Mouse (Mus musculus) cerebellum, adult 18-20 months (tissue): Measurements from ENCODE around the gene Ttf1.
"Not testable (repeated sequence)": the region's sequence is repeated elsewhere in the genome, so short reads cannot be mapped to it uniquely, and the experiment has no call there.

ENCODE experiments used
- DNase-seq, 2 experiments: peaks; one replicate each; pipeline ENCODE4 v3.0.0; 2021

The Ttf1 gene

DNA sequence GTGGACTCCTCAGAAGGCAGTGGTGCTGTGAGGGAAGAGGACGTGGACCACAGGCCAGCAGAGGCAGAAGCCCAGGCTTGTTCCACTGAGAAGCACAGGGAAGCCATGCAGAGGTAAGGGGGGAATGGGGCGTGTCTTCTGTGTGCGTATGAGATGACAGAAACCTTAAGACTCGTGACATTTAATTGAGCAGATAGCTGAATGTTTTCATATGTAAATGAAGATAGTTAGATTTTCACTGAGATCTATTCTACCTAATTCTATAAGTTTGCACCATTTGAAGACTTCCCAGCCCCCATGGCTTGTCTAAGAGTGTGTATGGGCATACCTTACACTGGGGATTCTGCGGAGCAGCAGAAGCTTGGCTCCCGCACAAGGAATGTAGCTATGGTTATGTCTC lies 5.7 kb downstream of the Ttf1 start:
- no peak for DNase-seq

GRCm38 (mm10) chr2:29066410-29066809 lies 6.3 kb downstream of the Ttf1 start:
- peak; percentile 17 to 18 for DNase-seq

DNA sequence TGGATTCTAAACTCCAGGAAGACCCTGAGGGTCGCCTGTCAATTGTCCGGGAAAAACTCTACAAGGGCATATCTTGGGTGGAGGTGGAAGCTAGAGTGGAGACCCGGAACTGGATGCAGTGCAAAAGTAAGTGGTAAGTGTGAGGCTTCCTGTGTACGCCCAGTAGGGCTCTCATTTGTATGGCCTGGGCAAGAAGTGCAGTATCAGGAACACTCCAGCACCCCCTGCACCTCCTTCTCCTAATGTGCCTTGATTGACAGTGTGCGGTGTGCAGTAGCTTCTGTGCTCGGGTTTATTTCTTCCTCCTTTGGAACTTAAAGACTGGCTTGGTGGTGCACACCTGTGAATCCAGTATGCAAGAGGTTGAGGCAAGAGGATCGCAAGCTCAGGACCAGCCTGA lies 14.6 kb downstream of the Ttf1 start:
- no peak for DNase-seq

DNA sequence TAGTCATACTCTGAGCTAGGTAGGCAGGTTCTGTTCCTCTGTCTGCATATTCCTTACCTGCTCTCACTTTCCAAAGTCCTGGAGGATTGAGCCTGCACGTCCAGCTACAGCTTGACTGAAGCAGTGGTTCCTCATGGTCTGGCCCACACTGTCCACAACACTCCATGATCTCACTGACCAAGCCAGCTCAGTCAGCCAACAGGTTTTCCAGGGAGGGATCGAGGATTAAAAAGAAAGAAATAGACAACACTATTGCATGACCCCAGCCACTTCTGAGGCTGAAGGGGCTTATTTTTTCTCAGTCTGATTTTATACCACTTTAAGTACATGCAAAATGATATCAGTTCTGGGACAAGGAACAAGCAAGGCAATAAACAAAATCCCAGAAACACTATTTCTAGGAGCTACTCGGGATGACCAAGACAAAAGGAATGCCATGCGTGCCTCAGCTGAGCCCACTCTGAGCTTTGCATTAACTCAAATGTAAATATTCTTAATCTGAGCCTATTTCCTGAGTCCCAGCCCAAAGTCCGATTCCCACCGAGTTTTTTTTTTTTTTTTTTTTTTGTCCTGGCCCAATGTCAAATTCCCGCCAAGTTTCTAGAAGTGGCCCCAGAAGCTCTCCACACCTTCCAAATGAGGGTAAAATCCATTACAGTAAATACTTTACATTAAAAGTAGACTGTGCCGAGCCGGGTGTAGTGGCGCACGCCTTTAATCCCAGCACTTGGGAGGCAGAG lies 15.4 kb downstream of the Ttf1 start:
- no peak for DNase-seq

GRCm38 (mm10) chr2:29076226-29076625 lies 16.2 kb downstream of the Ttf1 start:
- DNase-seq = no peak

GRCm38 (mm10) chr2:29081965-29082364 lies 21.9 kb downstream of the Ttf1 start:
- no peak for DNase-seq

GRCm38 (mm10) chr2:29086026-29086425 lies 26.0 kb downstream of the Ttf1 start:
- DNase-seq = no peak

DNA sequence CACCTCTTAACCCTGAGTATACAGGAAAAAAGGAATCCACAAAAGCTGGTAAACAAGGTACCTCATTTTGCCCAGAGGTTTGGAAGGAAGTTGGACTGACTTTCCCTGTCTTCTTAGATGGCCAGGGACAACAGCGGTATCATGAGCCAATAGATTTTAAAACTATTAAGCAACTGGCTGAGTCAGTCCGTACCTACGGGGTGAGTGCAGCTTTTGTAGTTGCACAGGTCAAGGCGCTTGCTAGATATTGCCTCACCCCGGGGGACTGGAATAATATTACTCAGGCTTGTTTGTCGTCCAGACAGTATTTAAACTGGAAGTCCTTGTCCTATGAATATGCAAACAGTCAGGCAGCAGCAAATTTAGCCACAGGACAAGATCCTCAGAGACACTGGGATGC lies 29.2 kb downstream of the Ttf1 start:
- not testable (repeated sequence) for DNase-seq

DNA sequence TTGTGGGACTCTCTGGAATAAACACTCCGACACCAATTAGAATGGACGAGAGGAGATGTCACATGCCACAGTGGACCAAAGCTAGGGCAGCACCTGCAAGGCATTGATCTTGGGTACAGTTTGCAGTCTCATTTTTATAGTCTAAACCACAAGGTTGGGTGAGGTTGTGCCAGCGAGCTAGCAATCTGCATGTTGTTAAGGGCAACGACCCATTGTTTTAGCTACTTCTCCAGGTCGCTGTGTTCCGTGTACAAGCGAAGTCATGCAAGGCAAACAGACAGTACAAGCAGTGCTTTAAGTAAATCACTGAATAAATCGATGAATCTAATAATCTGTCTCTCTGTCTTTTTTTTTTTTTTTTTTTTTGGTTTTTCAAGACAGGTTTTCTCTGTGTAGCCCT lies 35.6 kb downstream of the Ttf1 start:
- no peak for DNase-seq

DNA sequence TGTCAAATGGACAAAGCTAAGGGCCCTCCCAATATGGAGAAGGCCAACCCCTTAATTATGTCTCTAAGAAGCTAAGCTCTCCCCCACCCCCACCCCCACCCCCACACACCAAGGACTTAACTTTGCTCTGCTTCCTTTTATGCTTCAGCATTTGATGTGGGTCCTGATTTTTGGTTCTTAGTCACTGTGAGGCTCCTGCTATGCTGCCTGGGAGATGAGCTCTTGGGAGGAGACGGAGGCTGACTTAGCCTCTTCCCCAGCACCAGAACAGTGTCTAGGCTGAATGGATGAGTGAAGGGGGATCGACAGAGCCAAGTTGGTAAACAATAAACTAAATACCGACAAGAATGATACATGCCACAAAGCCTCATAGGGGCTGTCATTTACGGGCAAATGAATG lies 36.7 kb downstream of the Ttf1 start:
- DNase-seq = no peak

GRCm38 (mm10) chr2:29097465-29097864 lies 37.4 kb downstream of the Ttf1 start:
- no peak for DNase-seq

- DNase-seq = not testable (repeated sequence)
Observed at GRCm38 (mm10) chr2:29097955-29098354, 37.9 kb downstream of the Ttf1 start.

- no peak for DNase-seq
Observed at GRCm38 (mm10) chr2:29098786-29099185, 38.7 kb downstream of the Ttf1 start.

DNA sequence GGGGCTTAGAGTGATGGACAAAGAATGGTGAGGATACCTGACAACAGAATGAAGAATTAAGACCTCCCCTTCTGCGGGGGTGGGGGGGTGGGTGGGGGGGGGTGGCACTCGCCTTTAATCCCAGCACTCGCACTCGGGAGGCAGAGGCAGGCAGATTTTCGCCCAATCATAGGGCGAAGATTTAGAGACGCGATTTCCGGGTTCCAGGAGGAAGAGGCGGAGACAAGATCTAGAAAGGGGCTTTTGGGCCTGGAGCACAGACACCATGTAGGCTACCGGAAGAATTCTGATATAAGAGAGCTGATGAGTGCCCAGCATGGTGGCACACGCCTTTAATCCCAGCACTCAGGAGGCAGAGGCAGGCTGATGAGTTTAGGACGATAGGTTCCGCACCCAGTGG lies 39.6 kb downstream of the Ttf1 start:
- no peak for DNase-seq

DNA sequence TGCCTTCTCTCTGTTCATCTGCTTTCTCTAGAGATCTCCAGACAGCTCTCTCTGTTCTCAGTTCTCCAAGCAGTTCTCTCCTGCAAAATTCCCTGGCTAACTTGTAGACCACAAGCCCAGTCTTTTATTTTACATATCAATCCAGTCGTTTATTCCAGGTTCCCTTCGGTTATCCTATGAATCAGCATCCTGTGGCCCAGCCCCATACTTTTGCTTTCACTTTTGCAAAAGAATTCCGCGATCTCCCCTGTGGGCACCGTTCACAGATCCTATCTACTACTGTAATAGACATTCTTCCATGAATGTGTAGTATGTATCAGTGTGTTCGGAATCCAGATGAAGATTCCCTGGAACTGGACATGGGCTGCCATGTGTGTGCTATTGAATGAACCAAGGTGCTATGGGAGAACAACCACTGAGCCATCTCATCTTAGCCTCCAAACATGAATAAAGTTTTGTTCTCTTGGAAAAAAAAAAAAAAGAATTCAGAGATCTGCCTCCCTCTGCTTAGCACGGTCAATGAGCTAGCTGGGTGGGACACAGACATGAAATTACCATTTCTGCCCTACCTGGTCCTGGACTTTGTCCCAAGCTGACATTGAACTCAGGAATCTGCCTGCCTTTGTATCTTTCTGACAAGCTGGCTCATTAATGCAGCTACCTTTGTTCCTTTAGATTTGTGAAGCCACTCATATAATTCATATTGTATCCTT lies 40.9 kb downstream of the Ttf1 start:
- DNase-seq = no peak

GRCm38 (mm10) chr2:29102416-29103377 lies 42.6 kb downstream of the Ttf1 start:
- not testable (repeated sequence) for DNase-seq

DNA sequence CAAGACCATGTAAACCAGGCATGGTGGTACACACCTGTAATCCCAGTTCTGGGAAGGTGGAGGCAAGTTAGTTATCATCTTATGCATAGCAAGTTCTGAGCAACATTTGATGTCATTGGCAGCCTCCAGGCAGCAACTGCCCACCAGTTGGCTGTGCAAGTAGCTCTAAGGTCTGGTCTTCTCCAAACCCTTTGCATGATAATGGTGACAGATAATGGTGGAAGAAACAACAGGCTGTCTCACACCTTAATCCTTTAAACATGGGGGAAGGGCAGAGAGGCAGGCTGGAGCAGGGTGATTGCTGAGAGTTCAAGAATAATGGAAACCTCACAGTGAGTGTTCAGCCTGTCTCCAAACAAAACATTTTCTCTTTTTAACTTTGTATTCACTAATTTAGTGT lies 60.9 kb downstream of the Ttf1 start:
- no peak for DNase-seq

DNA sequence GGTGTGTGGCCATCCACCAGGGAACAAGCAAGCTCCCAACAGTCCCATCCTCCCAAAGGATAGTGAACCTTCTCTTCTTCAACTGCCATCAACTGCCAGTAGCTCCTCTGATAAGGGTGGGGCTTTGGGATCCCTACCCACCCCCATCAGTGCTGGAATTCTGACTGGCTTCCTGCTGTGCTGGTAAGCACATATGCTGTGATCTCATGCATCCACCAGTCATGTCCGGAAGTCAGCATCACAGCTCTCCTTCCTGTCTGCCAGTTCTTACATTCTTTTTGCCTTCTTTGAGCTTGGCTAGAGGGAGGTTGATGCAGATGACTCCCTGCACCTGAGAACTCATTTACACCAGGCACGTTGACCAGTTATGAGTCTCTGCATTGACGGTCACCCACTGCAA lies 62.4 kb downstream of the Ttf1 start:
- no peak for DNase-seq

DNA sequence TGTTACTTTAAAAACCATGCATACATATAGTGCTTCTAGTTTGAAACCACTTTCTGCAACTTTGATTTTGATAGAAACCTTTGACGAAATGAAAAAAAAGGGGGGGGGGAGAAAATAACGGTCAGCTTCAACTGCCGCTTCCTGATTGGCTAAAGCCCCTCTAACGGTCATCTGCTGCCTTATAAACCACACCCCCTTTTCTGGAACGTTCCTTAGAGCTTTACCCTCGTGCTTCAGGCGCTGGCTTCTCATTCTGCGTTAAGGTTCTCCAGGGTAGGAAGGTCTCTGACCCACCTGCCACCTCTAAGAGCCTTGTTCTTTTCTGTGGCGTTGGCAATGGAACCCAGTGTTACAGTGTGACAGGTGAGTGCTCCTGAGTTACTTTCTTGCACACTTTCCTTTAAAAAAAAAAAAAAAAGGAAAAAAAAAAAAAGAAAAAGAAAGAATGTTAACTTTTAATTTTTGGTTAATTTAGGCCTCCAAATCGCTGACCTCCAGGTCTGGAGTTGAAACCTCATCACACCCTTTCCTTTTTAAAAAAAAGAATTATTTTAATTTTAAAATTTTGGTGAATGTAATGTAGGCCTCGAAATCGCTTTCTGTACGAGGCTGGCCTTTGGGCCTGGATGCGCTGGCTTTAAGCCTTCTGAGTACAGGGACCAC lies 64.0 kb downstream of the Ttf1 start, which contains the start of gene Setx:
Gene Setx, plus strand, starts transcription at position 275 of the 663 bp plus-strand sequence.
- DNase-seq = peak in 1 of 2 experiments; percentile 21

- no peak for DNase-seq
Observed at GRCm38 (mm10) chr2:29124571-29124935, 64.5 kb downstream of the Ttf1 start.

DNA sequence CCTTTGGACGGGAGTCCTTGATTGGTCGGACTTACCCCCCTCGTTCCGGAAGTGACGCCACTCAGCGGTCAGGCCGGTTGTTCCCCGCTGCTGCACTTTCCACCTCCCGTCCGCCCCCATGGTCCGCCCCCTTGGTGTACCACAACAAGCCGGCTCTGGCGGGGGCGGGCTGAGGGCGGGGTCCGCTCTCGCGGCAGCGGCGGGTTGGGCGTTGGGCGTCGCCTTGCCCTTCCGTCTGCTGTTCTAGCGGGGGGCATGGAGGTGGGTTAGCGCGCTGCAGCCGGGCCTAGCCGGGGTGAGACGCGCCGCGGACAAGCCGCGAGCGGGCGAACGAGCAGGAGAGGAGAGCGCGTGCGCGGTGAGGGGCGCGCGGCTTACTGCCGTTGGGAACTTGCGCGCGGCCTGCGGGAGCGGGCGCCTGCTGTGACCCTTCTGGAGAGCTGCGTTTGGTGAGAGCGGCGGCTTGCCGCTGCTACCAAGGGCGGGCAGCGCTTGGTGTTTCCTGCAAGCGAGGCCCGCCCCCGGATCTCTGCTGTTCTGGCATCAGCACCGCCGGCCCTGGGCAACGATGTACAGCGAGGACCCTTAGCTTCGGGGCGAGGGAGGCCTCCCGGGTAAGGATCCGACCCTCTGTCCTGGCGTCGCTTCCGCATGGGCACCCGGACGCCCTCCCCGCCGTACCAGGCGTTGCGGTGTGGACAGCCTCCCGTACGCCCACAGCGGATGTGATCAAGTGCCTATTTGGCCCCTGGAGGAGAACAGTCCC lies 65.1 kb downstream of the Ttf1 start:
- DNase-seq = peak; percentile 98 to 100
